Mouse (Mus musculus) R1 (cell line): ENCODE results near the gene Cep128.
A peak's percentile ranks its signal among the peaks of the same experiment; 100 is the strongest.

Experiments used
- DNase-seq: peaks from one replicate; pipeline ENCODE4 v3.0.0-alpha.2; 2018; ENCODE audit warnings: low read depth, low spot score

Gene Cep128

DNA sequence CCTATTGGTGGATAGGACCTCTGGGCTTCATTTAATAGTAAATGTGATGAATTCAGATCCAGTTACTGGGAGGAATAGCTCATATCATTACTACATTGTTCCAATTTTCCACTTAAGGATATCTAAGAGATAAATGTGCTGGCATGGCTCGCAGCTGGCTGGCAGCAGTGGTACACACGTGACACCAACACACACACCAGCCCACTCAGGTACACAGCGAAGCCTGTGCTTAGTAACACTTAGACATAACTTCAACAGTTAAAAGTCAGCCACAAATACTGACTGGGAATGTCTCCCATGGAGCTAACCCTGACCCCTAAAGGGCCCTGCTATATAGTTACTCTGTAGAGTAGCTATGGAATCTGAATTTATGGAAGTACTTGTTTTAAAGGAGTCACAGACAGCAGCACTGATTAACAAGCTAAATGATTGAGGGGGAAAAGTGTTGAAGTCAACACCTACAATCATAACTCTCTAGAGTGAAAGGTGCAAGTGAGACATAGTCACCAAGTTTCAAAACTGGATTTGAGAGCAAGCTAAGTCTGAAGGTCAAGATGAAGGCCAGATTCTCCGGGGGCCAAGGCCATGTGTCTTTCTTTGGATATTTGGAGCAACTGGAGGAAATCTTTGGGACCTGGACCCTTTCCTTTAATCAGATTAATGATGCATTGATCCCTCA is 320.7 kb downstream of the Cep128 start:
- no peak for DNase-seq

DNA sequence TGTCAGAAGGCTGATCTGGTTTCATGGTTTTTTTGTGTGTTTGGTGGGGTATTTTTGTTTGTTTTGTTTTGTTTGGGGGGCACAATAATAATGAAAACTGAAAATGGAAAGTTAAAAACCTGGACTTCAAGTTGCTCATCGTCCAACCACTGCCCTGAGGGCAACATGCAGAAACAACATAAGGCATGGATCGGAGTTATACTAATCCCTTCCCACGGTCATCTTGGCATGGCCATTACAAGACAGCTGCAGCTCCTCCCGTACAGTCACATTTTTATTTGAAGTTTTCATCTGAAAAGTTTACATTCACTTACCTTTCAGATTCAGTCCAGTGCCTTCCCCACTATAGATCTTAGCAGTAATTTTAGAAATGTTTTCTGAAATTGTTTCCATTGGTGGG is 321.5 kb downstream of the Cep128 start:
- DNase-seq: no peak

DNA sequence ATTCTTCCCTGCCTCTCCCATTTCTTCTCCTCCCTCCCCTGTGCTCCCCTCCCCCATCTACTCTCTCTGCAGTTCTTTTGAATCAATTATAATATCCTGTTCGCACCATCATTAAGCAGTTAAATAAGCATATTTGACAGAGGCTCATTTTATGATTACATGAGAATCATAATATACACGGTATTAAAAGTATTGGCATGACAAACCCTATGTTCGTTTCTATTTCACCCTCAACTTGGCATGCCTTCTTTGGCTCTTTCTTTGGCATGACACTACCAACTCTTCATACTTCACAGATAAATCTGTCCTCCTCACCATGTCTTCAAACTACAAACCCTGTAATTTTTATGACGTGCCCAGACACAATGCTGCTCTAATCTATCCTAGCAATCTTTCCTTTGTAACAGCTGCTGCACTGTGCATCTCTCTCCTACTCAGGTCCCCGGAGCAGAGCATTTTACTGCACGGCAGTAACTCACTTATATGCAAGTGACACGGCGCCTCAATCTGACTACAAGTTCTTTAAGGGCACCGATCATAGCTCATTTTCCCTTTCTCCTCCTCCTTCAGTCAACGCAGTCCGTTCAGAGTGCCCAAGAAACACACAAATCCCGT is 324.4 kb downstream of the Cep128 start:
- no peak for DNase-seq

DNA sequence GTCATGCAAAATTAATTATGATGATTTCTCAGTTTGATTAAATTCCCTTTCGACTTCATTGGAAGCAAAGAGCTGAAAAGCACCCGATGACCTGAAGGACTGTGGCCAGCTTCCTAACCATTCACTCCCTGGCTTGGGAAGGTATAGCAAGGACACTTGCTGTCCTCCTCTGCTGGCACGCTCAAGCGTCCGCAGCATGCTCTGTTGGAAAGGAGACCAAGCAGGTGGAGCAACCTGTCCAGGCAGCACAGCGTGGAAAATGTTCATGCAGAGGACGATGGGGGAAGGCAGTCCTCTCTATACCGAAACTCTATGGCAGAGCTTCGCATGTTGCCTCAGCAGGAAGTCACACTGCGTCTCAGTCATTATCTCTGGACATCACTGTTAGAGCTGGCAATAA is 327.3 kb downstream of the Cep128 start:
- DNase-seq: no peak

DNA sequence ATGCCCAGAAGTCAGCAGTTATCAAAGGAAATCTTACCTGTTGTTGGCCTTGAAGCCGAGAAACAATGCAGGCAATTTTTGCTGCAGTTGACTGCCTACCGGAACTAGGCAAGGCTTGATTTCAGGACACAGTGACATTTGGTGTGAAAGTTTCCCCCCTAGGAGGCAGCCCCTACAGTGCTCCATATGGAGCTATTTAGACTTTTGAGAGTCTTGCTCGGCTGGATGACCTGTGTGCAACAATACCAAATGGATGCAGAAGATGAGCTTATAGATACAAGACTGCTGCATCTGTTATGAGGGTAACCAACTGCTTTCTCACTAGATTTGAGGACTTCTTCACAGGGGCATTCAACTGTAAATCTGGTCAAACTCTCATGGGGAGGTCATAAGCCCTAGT is 331.9 kb downstream of the Cep128 start:
- no peak for DNase-seq

DNA sequence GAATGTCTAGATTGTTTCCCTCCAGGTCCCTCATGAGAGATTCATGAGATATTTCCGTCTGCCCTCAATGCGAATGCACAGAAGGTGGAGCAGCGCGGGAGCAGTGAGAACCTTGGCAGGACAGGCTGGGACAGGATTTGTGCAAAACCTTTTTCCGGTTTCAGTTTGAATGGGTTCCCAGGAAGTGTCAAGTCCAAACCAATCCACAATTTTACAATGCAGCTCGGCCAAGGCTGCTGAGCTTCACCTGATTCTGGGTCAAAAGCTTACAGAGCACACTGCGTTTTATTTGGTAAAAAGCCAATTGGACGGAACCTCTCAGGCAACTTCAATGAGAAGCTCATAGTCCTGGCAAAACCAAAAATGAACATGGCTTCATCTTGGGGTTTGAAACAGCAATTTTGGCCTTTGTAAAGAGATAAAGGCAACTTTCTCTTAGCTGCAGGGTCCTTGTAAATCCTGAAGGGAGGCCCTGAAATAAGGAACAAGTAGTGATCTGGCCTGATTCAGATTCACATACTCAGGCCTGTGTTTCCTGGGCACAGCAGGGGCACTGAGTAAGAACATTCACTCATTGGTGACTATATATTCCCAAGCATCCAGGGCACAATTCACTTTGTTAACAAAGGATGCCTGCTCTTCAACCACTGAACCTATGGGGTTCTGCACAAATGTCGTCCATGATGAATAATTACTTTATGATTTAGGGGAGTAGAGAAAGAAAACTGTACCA is 333.4 kb downstream of the Cep128 start:
- no peak for DNase-seq

DNA sequence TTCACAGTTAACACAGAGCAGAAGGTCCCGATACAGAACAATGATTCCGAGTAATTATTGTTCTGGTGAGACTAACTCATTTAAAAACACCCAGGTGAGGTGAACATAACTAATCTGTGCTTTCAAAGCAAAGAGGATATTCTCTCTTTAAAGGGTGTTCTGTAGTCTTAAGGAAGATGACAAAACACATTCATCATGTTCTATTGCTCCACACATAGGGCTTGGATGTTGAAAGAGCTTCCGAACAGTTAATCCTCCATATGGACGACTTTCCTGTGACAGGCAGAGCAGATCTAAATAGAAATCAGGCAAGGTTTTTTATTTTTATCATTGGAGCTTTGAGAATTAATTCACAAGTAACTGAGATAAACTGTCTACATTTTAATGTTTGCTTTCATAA is 342.8 kb downstream of the Cep128 start:
- no peak for DNase-seq

DNA sequence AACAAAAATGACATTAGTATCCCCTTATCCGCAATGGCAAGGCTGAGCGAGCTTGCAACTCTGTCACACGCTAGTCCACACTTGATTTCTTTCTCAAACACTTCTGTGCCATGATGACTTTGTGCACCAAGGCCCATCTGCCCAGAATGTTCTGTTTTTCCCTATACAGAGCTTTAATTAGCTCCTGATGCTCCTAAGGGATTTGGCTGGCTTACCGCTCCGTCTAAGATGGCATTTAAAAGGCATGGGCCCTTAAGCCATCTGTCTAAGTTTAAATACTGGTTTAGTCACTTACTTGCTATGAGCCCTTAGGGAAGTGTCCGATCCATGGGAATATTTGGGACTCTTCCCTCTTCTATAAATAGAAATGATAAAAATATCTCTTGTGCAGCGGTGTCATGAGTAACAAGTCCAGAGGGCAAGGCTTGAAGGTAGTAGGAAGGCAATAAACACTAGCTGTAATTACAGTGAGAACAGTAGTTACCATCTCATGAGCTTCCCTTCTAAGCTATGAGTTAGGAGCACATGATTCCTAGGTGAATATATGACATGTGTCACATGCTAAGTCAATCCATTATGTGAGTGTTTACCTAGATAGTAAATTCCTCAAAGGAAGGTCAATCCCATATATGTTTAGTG is 343.8 kb downstream of the Cep128 start:
- DNase-seq: no peak

DNA sequence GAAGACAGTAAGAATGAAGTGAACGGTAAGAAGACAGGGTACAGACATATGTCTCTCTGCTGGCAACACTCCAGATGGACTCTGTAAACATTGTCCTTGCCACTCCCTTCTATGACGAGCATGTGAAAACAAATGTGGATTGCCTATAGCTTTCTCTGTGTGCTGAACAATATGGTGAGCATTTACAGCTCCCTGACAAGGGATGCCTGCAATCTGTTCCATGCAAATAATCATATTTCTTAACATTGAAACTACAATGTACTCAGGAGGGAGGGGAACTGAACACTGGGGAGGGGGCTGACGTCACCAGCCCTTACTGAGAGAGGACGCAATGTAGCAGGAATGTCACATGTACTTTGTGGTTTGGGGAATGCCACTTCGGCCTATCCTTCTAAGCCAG is 355.1 kb downstream of the Cep128 start:
- no peak for DNase-seq

DNA sequence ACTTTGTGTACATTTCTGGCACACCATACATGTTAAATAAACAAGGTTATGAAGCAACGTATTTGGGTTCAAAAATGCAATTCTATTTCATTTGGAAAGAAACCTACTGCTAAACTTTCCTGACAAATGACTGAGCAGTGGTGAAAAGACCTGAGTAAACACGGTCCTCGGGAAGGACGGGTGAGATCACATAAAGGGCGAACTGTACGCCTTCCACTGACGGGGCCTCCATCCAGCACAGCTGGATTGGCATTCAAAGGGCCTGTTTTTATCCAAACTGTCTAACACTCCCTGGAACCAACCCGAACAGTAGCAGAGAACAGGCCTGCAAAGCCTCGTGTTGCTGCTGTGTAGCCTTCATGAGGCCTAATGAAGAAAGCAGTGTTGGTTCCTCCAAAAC is 356.5 kb downstream of the Cep128 start:
- no peak for DNase-seq

DNA sequence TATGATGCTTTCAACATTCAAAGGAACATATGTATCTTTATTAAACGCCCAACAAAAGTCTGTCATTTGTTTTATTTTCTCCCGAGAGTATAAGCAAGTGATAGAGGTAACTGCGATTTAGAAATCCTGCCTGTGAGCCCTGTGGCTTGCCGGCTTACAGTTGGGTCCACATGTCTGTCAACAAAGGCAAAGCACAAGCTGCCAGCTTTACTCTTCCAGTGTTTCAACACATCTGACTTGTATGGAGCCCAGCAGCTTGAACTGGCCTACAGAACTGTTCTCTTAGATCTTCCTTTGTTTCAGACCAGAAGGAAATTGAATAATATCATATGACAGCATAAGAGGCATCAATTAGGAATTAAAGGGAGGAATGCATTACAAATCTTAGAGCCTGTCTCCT is 357.1 kb downstream of the Cep128 start:
- DNase-seq: no peak

DNA sequence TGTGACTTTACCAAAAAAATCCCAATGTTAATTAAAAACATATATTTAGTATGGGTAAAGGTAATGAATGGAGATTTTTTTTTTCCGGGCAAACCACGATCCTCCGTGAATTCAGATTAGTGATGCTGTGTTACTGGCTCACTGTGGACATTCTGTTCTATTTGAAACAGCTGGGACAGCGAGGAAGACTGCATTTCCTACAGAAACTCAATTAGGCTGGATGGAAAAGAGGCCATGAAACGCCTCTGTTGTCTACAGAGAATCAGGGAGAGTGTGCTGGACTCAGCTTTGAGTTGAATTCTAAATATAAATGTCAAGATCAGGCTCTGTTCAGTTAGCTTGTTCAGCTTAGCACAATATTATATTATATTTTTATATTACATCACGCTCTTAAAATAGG is 369.1 kb downstream of the Cep128 start:
- no peak for DNase-seq

DNA sequence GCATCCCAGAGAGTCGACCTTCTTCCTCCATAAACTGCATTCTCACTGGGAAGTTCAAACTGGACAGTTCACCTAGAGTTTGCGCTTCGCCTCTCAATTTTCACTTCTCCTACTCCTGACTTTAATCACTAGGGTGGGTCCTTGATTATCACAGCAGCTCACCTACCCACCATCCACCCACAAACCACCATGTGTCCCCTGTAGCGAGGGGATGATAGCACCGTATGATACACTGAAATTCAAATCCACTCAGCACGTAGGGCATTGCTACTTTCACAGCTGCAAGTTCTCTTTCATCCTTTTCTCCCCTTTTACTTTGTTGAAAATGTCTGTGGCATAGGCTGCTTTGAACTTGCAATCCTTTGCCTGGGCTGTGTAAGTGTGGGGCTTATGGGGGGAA is 371.2 kb downstream of the Cep128 start:
- no peak for DNase-seq

DNA sequence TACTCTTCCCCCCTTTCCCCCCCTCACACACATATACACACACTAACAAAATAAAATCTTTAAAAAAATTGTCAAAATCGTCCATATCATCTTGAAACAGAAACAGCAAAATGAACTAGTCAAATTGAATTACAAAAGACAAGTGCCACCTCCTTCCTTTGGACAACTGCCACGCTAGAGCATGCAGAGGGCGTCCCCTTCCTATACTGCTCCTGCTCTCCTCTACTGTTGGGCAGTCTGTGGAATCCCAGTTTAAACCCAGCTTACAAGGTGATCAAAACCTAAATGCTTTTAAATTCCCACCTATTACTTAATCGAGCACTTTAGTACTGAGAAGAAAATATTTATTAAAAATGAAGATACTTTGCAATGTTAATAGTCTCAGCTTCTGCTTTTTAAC is 372.0 kb downstream of the Cep128 start:
- DNase-seq: no peak

DNA sequence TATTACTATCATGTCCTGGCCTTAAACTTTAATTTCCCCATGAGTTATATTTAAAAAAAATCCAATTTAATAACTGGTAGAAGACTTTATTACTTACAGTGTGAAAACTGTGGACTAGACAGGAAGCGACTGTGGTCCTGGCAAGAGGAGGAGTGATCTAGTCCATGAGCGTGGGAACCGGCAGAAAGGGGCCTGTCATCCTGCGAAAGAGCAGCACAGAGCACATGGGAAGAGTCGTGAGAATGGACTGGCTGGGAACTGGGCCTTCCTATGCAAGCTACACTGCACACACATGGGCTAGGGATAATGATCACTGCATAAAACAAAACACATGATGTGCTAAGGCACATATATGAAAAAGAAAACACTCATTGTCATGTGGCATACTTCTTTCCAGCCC is 375.5 kb downstream of the Cep128 start:
- DNase-seq: no peak

DNA sequence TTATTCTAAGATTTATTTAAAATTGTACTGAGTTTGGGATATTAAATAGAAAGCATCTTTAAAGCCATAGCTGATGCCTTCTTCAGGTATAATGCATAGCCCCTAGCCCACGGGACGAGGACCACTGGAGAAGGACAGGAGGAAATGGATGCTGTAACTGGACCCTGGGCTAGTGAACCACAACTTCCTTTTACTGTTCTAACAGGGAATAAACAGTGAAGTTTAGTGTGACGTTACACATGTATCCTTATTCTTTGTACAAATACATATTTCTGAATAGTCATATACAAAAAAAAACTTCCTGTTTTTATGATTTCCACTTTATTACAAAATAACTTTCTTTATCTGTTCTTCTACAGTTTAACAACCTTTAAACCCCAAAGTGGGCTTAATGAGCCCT is 376.0 kb downstream of the Cep128 start:
- DNase-seq: no peak

DNA sequence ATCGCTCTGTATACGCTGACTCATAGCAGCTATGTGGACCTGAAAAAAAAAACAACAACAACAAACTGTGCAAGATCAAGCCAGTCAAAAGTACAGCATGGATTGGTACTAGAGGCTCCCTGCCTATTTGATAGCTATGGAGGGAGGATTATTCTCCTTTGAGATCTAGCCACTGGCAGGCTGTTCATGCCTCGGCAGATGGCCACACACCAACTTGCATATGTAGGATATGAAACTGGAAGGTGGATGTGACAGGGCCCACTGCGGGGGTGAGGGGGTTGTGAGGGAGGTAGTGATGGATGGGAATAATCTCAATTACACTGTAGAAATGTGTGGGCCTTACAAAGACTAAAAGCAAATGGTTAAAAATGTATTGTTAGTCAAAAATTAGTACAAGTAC is 386.7 kb downstream of the Cep128 start:
- DNase-seq: no peak

DNA sequence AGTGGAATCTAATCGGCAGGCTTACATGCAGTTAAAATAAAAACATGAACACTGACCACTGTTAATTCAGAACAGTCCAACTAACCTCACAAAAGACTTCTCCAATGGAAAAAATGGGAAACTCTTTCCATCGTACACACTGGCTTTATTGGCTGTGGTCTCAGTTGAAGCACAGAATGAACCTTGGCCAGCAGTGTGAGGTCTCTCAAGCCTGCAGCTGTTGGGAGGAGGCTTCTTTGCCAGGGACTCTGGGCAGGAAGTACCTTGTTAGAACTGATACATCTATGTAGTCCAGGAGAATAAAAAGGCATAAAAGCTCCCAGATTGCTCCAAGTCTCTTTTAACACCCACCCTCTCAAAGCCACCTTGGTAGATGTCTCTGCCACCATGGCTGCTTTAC is 390.9 kb downstream of the Cep128 start:
- no peak for DNase-seq

DNA sequence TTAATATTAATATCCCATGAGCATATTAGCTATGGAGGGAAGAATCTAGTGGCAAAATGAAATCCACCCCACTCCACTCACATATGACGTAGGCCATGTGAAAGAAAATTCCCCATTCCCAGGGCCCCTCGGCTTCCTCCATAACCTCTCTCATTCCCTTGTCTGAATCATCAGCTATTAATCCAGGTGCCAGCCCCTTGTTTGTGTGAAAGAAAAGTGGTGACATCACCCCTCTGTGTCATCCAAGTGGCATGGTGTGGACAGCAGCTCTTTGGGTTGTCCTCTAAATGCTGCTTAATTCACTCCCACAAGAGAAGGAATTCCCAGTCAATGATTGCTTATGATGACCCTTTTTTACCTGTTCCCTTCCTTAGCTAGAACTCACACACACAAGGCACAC is 396.4 kb downstream of the Cep128 start:
- no peak for DNase-seq

DNA sequence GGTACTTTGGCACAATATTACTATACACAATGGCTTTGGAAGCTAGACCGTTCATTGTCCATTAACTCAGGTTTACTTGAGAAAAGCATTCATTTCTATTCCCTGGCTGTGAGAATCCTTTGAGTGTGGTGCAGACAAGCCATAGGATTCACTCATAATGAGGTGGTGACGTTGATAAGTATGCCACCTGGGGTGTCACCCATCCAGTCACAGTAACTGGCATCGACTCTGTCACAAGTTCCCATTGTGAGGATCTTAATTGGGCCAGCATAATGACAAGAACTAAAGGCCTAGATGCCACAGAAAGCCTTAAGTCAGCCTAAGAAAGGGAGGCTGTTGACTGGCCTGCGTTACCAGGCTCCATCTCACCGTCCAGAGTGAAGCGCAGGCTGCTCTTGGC is 396.9 kb downstream of the Cep128 start:
- DNase-seq: no peak

DNA sequence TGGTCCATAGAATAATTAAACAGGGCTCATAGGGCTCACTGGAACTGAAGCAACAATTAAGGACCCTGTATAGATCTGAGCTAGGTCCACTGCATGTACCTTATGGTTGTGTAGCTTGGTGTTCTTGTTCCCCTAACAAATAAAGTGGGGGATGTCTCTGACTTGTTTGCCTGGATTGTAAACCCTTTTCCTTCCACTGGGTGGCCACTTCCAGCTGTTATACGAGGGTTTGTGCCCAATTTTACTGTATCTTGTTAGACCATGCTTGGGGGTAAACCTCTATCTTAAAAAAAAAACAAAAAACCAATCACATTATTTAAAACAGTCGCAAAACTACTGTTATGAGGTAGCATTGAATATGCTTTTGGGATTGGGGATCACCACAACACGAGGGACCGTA is 402.2 kb downstream of the Cep128 start:
- no peak for DNase-seq

DNA sequence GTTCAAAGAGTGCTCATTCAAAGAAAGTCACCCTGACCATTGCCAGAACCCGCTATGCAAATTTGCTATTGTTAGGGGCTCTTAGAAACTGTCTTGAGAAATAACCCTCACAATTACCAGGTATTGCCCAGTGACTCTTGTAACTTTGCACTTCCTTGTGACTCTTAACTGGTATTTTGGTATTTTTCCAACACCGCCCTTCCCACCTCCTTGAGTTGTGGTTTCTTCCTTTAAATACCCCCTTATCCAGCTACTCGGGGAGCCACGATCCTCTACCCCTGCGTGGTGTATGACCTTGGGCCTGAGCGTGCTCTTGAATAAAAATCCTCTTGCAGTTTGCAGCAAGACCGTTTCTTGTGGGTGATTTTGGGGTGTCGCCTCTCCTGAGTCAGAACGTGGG is 407.8 kb downstream of the Cep128 start:
- peak; percentile 80 for DNase-seq

DNA sequence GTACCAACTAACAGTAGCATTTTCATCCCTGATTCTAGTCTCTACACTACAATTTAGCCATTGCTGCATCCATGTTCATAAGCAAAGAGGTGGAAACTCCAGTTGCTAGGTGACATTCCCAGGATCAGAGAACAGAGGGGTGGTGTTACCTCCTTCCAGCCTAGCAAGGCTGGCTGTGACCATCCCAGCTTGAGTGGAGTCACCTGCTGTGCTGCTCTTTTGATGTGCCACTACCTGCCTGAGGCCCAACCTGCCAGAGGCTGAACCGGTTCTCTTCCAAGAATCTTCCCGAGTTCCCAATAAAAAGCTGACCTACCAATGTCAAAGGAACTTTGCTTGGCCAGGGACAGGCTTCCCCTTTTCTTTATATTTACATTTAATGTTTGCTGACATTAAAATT is 408.8 kb downstream of the Cep128 start:
- peak; percentile 77 for DNase-seq
